Mouse (Mus musculus): Measurements from ENCODE around the gene Akap7. TPM values are rescaled to one million over a fixed set of nuclear protein-coding genes. Genes with fewer than 3 reads are reported as not detected.
A peak's percentile ranks its signal among the peaks of the same experiment; 100 is the strongest.

Akap7 gene
- polyA plus RNA-seq, 2 experiments = 14.3 to 26.8 TPM

GRCm38 (mm10) chr10:25299031-25299529 lies 8.6 kb downstream of the Akap7 start:
- TF ChIP-seq EP300 (IDR thresholded peaks at IDR 0.05; ENCODE audit: low read depth) (peak; percentile 81), CTCF (IDR thresholded peaks at IDR 0.05; ENCODE audit: low read depth) (no peak)
- peak overlapping the region; percentile 82 for H3K9ac ChIP-seq (replicated peaks)
- no peaks in the 10 kb centered on the region for H3K27me3 ChIP-seq (ENCODE audit: control insufficient read depth, insufficient read depth, low read length)
- H3K4me2 ChIP-seq (ENCODE audit: low read depth) = peak overlapping the region; percentile 72
- WGBS (ENCODE audit: insufficient replicate concordance) = 35% methylated on average over 15 of the region's 15 CpGs
- DNase-seq (ENCODE audit: low read depth in 3 of 3, low spot score in 3 of 3) = peak; percentile 76 to 81 (median 78)
- H3K4me1 ChIP-seq (replicated peaks; ENCODE audit: control insufficient read depth in 2 of 2, insufficient read depth in 2 of 2, low read length in 1 of 2) = peaks cover 19 to 44% of the 10 kb centered on the region in 2 experiments
- ATAC-seq (ENCODE audit: insufficient read depth) = peak; percentile 80
- no peaks in the 10 kb centered on the region for H3K36me3 ChIP-seq (replicated peaks; ENCODE audit: control insufficient read depth, insufficient read depth, low read depth)
- no peaks in the 10 kb centered on the region for H3K9me3 ChIP-seq (ENCODE audit: control insufficient read depth, low read length)
- peak overlapping the region; percentile 88 for H3K27ac ChIP-seq
- peak overlapping the region; percentile 71 to 95 for H3K4me3 ChIP-seq (ENCODE audit: insufficient read depth in 1 of 2, low read depth in 2 of 2, low read length in 2 of 2)

GRCm38 (mm10) chr10:25298264-25298671 lies 9.4 kb downstream of the Akap7 start:
- TF ChIP-seq EP300 (IDR thresholded peaks at IDR 0.05; ENCODE audit: low read depth) = no peak
- no peak for TF ChIP-seq CTCF (IDR thresholded peaks at IDR 0.05; ENCODE audit: low read depth)
- peak overlapping the region; percentile 88 for H3K27ac ChIP-seq
- peak in 2 of 3 experiments; percentile 52 to 54 for DNase-seq (ENCODE audit: low read depth in 3 of 3, low spot score in 3 of 3)
- H3K4me3 ChIP-seq (ENCODE audit: insufficient read depth in 1 of 2, low read depth in 2 of 2, low read length in 2 of 2) = peak overlapping the region; percentile 71 to 95
- peak overlapping the region; percentile 72 for H3K4me2 ChIP-seq (ENCODE audit: low read depth)
- no peaks in the 10 kb centered on the region for H3K36me3 ChIP-seq (replicated peaks; ENCODE audit: control insufficient read depth, insufficient read depth, low read depth)
- peak overlapping the region; percentile 82 for H3K9ac ChIP-seq (replicated peaks)
- peaks cover 19 to 44% of the 10 kb centered on the region in 2 experiments for H3K4me1 ChIP-seq (replicated peaks; ENCODE audit: control insufficient read depth in 2 of 2, insufficient read depth in 2 of 2, low read length in 1 of 2)
- 16% methylated on average over 4 of the region's 4 CpGs for WGBS (ENCODE audit: insufficient replicate concordance)
- no peaks in the 10 kb centered on the region for H3K27me3 ChIP-seq (ENCODE audit: control insufficient read depth, insufficient read depth, low read length)
- H3K9me3 ChIP-seq (ENCODE audit: control insufficient read depth, low read length) = no peaks in the 10 kb centered on the region
- ATAC-seq (ENCODE audit: insufficient read depth) = peak; percentile 44

DNA sequence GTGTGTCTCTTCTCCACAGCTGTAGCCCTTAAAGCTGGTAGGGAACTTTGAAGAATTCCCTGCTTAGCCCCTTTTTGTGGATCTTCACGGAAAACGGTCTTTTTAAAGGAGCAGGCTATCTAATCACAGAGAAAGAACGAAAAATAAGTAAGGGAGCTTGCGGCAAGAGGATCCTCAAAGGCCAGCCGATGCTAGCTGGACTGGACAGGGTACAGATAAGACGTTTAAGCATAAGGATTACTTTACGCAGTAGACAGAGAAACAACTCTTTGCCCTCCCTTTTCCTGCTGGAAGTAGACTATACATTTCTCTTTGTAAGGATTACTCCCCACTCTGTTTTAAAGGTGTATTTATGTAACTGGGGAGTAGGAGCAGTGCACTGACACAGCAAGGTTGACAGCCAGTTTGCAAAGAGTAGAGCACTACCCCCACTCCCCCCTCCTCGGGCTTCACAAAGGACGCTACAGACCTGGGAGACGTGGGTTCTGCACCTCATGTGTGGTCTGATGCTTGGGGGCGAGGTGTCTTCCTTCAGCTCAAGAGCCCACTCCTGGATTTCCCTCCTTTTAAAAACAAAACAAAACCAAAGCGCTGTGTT lies 9.9 kb downstream of the Akap7 start:
- Histone ChIP-seq H3K4me1 (replicated peaks; ENCODE audit: control insufficient read depth in 2 of 2, insufficient read depth in 2 of 2, low read length in 1 of 2) (peaks cover 19 to 44% of the 10 kb centered on the region in 2 experiments), H3K9ac (replicated peaks) (peak overlapping the region; percentile 82)

GRCm38 (mm10) chr10:25296657-25297369 lies 10.9 kb downstream of the Akap7 start:
- TF ChIP-seq CTCF (IDR thresholded peaks at IDR 0.05; ENCODE audit: low read depth) = peak; percentile 46
- TF ChIP-seq EP300 (IDR thresholded peaks at IDR 0.05; ENCODE audit: low read depth) = no peak
- peaks cover 19 to 44% of the 10 kb centered on the region in 2 experiments for H3K4me1 ChIP-seq (replicated peaks; ENCODE audit: control insufficient read depth in 2 of 2, insufficient read depth in 2 of 2, low read length in 1 of 2)
- no peaks in the 10 kb centered on the region for H3K9me3 ChIP-seq (ENCODE audit: control insufficient read depth, low read length)
- H3K9ac ChIP-seq (replicated peaks) = peak overlapping the region; percentile 82
- under 1% methylated on average over 76 of the region's 81 CpGs for WGBS (ENCODE audit: insufficient replicate concordance)
- H3K4me3 ChIP-seq (ENCODE audit: insufficient read depth in 1 of 2, low read depth in 2 of 2, low read length in 2 of 2) = peak overlapping the region; percentile 71 to 97
- peak overlapping the region; percentile 72 for H3K4me2 ChIP-seq (ENCODE audit: low read depth)
- DNase-seq (ENCODE audit: low read depth in 3 of 3, low spot score in 3 of 3) = peak in 2 of 3 experiments; percentile 51 to 55
- H3K27me3 ChIP-seq (ENCODE audit: control insufficient read depth, insufficient read depth, low read length) = no peaks in the 10 kb centered on the region
- H3K27ac ChIP-seq = peak overlapping the region; percentile 88
- peak; percentile 68 for ATAC-seq (ENCODE audit: insufficient read depth)
- no peaks in the 10 kb centered on the region for H3K36me3 ChIP-seq (replicated peaks; ENCODE audit: control insufficient read depth, insufficient read depth, low read depth)

More for the DNA sequence above, 9.9 kb downstream of the Akap7 start:
- 15% methylated on average over 12 of the region's 12 CpGs for WGBS (ENCODE audit: insufficient replicate concordance)
- DNase-seq (ENCODE audit: low read depth in 3 of 3, low spot score in 3 of 3) = peak in 2 of 3 experiments; percentile 28 to 49
- H3K4me2 ChIP-seq (ENCODE audit: low read depth) = peak overlapping the region; percentile 72
- ATAC-seq (ENCODE audit: insufficient read depth) = no peak
- peak overlapping the region; percentile 88 for H3K27ac ChIP-seq
- no peaks in the 10 kb centered on the region for H3K36me3 ChIP-seq (replicated peaks; ENCODE audit: control insufficient read depth, insufficient read depth, low read depth)
- no peaks in the 10 kb centered on the region for H3K27me3 ChIP-seq (ENCODE audit: control insufficient read depth, insufficient read depth, low read length)
- no peak for TF ChIP-seq CTCF (IDR thresholded peaks at IDR 0.05; ENCODE audit: low read depth)
- no peak for TF ChIP-seq EP300 (IDR thresholded peaks at IDR 0.05; ENCODE audit: low read depth)
- H3K4me3 ChIP-seq (ENCODE audit: insufficient read depth in 1 of 2, low read depth in 2 of 2, low read length in 2 of 2) = peak overlapping the region; percentile 71 to 95
- no peaks in the 10 kb centered on the region for H3K9me3 ChIP-seq (ENCODE audit: control insufficient read depth, low read length)

DNA sequence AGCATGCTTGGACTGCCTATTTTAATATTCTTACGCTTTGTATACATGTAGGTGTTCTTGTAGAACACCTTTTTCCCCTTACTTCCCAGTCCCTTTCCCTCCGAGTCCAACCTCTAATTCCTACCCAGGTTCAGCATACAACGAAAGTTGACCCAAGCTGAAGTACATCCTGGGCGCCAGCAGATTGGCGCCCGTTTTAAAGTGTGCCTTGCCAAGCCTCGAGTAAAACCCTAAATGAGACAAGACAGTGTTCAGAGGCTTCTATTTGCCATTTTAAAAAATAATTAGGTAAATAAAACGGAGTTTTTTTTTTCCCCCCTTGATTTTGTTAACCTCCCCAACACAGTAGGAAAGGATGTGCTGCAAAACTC lies 11.4 kb downstream of the Akap7 start:
- no peak for TF ChIP-seq CTCF (IDR thresholded peaks at IDR 0.05; ENCODE audit: low read depth)
- no peak for TF ChIP-seq EP300 (IDR thresholded peaks at IDR 0.05; ENCODE audit: low read depth)
- peak overlapping the region; percentile 72 for H3K4me2 ChIP-seq (ENCODE audit: low read depth)
- no peaks in the 10 kb centered on the region for H3K9me3 ChIP-seq (ENCODE audit: control insufficient read depth, low read length)
- DNase-seq (ENCODE audit: low read depth in 3 of 3, low spot score in 3 of 3) (no peak), ATAC-seq (ENCODE audit: insufficient read depth) (no peak)
- H3K4me1 ChIP-seq (replicated peaks; ENCODE audit: control insufficient read depth in 2 of 2, insufficient read depth in 2 of 2, low read length in 1 of 2) = peaks cover 19 to 44% of the 10 kb centered on the region in 2 experiments
- 54% methylated on average over 8 of the region's 8 CpGs for WGBS (ENCODE audit: insufficient replicate concordance)
- H3K27me3 ChIP-seq (ENCODE audit: control insufficient read depth, insufficient read depth, low read length) = no peaks in the 10 kb centered on the region
- peak overlapping the region; percentile 71 to 97 for H3K4me3 ChIP-seq (ENCODE audit: insufficient read depth in 1 of 2, low read depth in 2 of 2, low read length in 2 of 2)
- peak overlapping the region; percentile 82 for H3K9ac ChIP-seq (replicated peaks)
- no peaks in the 10 kb centered on the region for H3K36me3 ChIP-seq (replicated peaks; ENCODE audit: control insufficient read depth, insufficient read depth, low read depth)
- H3K27ac ChIP-seq = peak overlapping the region; percentile 3
